Mouse (Mus musculus) forebrain, embryonic 16.5 days (tissue): Measurements from ENCODE around the gene Tcerg1l. TPM values are rescaled to one million over a fixed set of nuclear protein-coding genes. Genes with fewer than 3 reads are reported as not detected.

Experiments
- ATAC-seq: fragments of 200-750 bp; cut with Nextera tagmentation; 2 replicates; pipeline ENCODE4 v1.8.0; 2017; ENCODE audit warnings: mild to moderate bottlenecking, moderate library complexity
- H3K27ac ChIP-seq: fragments of 300-500 bp; sonication (generic); 2 replicates; pipeline ENCODE4 v1.5.1; 2014; ENCODE audit warnings: low read length, control low read depth
- H3K27me3 ChIP-seq: fragments of 300-500 bp; sonication (generic); replicated peaks from 2 replicates; pipeline ENCODE4 v1.6.1; 2014; ENCODE audit warnings: low read length; ENCODE audit not compliant: control insufficient read depth, insufficient read depth
- H3K36me3 ChIP-seq: fragments of 300-500 bp; sonication (generic); 2 replicates; pipeline ENCODE4 v1.6.1; 2014; ENCODE audit not compliant: control insufficient read depth, insufficient read depth
- H3K4me1 ChIP-seq: fragments of 300-500 bp; sonication (generic); replicated peaks from 2 replicates; pipeline ENCODE4 v1.6.1; 2014; ENCODE audit warnings: low read length; ENCODE audit not compliant: control insufficient read depth, insufficient read depth
- H3K4me2 ChIP-seq: fragments of 300-500 bp; sonication (generic); 2 replicates; pipeline ENCODE4 v1.6.1; 2014; ENCODE audit warnings: mild to moderate bottlenecking, low read length, control low read depth
- H3K4me3 ChIP-seq: fragments of 300-500 bp; sonication (generic); replicated peaks from 2 replicates; pipeline ENCODE4 v1.5.1; 2014; ENCODE audit warnings: mild to moderate bottlenecking, low read length, control low read depth
- H3K9ac ChIP-seq: fragments of 300-500 bp; sonication (generic); replicated peaks from 2 replicates; pipeline ENCODE4 v1.6.1; 2014; ENCODE audit warnings: low read depth, low read length, control low read depth
- H3K9me3 ChIP-seq: fragments of 300-500 bp; sonication (generic); 2 replicates; pipeline ENCODE4 v1.6.1; 2016; ENCODE audit warnings: low read length; ENCODE audit not compliant: control insufficient read depth
- WGBS: fragments of 180-500 bp; shearing (Covaris S2); extraction: QIAGEN DNeasy Blood & Tissue Kit; methylation state at CpG from one replicate; pipeline ENCODE4 v1.1.7; 2014; 5-methylcytosine and 5-hydroxymethylcytosine counted together
- polyA plus RNA-seq: library from polyadenylated mRNA; unstranded; fragments of >200 nt; fragmentation: Nextera tagmentation; extraction: Ambion mirVana; gene quantifications from 2 replicates; pipeline ENCODE4 v1.2.1, GENCODE M21; 2015

Gene Tcerg1l
- polyA plus RNA-seq, 1 experiment from 2014 or later = 11.2 TPM

DNA sequence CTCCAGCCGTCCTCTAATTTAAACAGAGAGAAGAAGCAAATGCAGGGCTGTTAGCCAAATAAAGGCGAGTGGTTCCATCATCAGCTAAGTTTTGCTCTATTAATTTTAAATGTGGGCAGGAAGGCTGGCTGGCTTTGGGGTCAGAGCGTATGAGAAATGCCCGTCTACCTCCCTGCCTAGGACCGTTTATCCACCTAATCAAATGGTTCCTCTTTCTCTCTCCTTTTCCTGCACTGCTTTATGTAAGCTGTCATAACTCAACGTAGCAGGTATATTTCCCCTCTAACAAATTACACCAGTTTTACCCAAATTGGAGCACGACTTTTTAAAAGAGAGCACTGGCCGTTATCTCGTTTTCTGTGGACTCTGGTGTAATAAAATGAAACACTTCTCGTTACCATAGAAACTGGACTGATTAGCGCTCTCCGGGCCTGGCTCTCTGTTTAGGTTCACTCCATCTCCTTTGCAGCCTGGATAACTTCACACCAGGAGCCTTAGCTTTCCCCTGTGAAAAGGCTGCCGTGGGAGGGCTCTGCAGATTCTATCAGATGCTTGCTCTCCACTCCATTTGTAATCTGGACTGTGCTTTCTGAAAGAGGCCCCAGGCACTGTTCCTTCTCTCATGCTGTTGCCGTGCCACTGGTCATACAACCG lies 182.2 kb downstream of the Tcerg1l start:
- no peak overlapping the region for H3K4me3 ChIP-seq
- H3K9ac ChIP-seq = no peak overlapping the region
- H3K4me1 ChIP-seq = peaks cover 9% of the 10 kb centered on the region
- H3K27ac ChIP-seq = no peak overlapping the region
- H3K4me2 ChIP-seq = no peak overlapping the region
- H3K27me3 ChIP-seq = no peaks in the 10 kb centered on the region
- WGBS = 24% methylated on average over 15 of the region's 15 CpGs
- no peaks in the 10 kb centered on the region for H3K36me3 ChIP-seq
- H3K9me3 ChIP-seq = no peaks in the 10 kb centered on the region
- peak; percentile 49; the same call in 1 of the 2 replicates for ATAC-seq

DNA sequence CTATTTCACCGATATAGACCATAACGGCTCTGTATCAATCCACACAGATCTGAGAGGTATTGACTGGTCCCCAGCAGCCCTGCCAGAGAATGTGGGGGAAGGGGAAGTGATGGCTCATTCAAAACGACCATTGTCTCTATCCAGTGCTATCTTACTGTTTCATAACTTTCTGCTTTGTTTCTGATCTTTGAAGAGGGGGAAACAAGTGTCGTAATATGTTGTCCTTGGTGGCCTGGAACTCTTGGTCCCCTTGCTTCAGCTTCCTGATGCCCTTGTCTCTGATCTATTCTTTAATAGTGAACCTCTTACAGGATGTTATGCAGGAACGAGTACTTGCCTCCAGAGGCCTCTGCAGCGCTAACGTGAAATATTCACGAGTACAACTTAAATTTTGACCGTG lies 182.8 kb downstream of the Tcerg1l start:
- Histone ChIP-seq H3K27ac (no peak overlapping the region), H3K9me3 (no peaks in the 10 kb centered on the region), H3K9ac (no peak overlapping the region), H3K4me1 (peaks cover 9% of the 10 kb centered on the region), H3K27me3 (no peaks in the 10 kb centered on the region), H3K36me3 (no peaks in the 10 kb centered on the region), H3K4me3 (no peak overlapping the region), H3K4me2 (no peak overlapping the region)
- 73% methylated on average over 9 of the region's 9 CpGs for WGBS
- ATAC-seq = no peak

DNA sequence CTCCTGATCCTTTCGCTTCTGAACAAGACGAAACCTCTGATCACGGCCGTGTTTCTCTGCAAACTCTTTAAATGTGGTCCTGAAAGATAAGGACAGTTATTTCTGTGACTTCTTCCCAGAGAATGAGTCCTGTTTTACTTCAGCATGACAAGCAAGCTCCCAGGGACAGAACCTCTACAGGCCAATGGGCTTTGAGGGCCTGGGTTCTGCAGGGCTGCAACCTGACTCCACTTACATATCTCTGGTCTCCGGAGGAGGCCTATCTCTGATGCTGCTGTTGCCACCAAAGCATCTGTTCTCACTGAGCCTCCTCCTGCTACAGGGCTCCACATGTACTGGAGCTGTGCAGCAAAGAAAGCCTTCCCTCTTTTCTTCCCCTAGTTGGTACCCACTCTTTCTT lies 187.8 kb downstream of the Tcerg1l start:
- Histone ChIP-seq H3K27ac (no peak overlapping the region), H3K9ac (no peak overlapping the region), H3K36me3 (no peaks in the 10 kb centered on the region), H3K4me1 (no peaks in the 10 kb centered on the region), H3K4me2 (no peak overlapping the region), H3K9me3 (no peaks in the 10 kb centered on the region), H3K4me3 (no peak overlapping the region), H3K27me3 (no peaks in the 10 kb centered on the region)
- ATAC-seq = no peak
- 83% methylated on average over 5 of the region's 5 CpGs for WGBS

DNA sequence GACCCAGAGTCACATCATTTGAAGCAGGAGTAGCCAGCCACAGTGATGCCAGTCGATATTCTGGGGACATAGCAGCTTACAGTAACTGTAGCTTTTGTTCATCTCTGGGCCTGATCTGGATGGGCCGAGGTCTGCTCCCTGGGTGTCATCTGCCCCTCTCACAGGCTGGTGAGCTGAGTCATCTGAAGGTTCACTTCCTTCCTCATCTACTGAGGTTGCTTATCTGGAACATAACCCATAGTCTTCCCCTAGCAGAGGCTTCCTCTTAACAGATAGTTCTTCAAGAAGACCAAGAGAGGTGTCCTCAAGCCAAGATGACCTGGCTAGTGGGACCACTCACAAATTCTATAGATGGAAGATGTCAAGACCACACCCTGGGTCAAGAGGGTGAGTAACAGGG lies 192.4 kb downstream of the Tcerg1l start:
- 87% methylated on average over 2 of the region's 2 CpGs for WGBS
- Histone ChIP-seq H3K36me3 (no peaks in the 10 kb centered on the region), H3K27ac (no peak overlapping the region), H3K9ac (no peak overlapping the region), H3K4me2 (no peak overlapping the region), H3K27me3 (no peaks in the 10 kb centered on the region), H3K4me1 (no peaks in the 10 kb centered on the region), H3K9me3 (no peaks in the 10 kb centered on the region), H3K4me3 (no peak overlapping the region)
- no peak for ATAC-seq

DNA sequence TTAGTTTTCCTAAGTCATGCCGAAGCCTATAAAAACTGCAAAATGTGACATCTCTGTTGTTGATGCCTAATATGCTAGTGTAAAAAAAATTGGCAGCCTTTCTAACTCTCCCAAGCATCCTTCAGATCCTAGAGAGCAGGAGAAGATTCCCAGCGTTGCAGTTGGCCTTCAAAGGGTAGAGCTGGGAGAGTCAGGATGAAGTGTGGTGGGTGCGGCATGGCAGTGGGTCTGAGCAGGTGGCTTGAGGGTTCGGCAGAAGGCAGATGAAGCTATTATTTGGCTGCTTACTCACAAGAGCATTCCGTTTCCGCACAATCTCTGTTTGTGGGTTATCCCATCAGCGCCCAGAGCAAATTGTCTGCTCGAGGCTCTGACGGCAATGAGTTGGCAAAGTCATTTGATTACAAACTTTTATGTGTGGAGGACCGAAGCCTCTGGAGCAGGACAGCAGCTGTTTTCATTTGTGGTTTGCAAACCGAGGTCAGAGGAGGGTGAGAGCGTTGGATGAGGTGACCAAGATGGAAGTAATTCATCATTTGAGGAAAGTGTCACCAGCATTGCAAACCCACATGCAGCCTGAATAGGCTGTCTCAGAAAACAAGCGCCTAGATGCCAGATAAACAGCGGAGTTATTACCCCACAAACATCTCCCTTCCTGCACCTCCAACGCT lies 195.2 kb downstream of the Tcerg1l start:
- 90% methylated on average over 15 of the region's 15 CpGs for WGBS
- H3K4me2 ChIP-seq = no peak overlapping the region
- no peak overlapping the region for H3K9ac ChIP-seq
- ATAC-seq = no peak
- H3K27ac ChIP-seq = no peak overlapping the region
- no peaks in the 10 kb centered on the region for H3K36me3 ChIP-seq
- no peaks in the 10 kb centered on the region for H3K9me3 ChIP-seq
- no peaks in the 10 kb centered on the region for H3K27me3 ChIP-seq
- no peak overlapping the region for H3K4me3 ChIP-seq
- no peaks in the 10 kb centered on the region for H3K4me1 ChIP-seq

DNA sequence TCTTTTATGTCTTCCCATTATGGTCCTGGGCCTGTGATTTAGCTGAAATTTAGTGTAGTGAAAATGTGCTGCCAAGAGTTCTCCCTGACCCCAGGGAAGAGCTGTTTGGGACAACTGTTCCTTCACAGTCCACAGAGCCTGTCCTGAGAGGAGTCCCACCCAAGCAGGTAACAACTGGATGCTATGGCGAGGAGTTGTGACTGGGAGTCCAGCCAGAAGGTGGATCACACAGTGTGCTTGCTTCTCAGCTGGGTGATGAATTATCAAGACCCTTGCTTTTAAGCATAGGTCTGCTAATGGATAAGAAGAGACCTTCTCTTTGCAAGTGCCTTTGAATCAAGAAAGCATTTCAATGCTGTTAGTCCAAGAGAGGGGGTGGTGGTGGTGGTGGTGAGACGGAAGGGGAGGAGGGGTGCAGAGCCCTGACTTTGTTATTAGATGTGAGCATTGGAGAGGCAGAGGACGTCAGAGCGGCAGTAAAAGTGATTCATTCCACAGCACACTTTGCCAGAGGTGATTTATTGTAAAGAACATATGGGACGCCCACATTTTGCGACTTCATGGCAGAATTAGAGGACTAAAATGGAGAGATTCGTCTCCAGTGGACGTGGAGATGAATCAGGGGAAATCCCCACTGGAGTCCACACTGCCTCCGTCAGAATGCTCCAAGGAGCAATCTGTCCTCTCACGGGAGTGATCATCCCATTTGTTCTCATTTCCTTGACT lies 198.0 kb downstream of the Tcerg1l start:
- no peak overlapping the region for H3K4me3 ChIP-seq
- no peaks in the 10 kb centered on the region for H3K4me1 ChIP-seq
- no peaks in the 10 kb centered on the region for H3K36me3 ChIP-seq
- H3K9ac ChIP-seq = no peak overlapping the region
- WGBS = 79% methylated on average over 10 of the region's 10 CpGs
- H3K9me3 ChIP-seq = no peaks in the 10 kb centered on the region
- H3K27me3 ChIP-seq = no peaks in the 10 kb centered on the region
- no peak for ATAC-seq
- H3K27ac ChIP-seq = no peak overlapping the region
- no peak overlapping the region for H3K4me2 ChIP-seq

DNA sequence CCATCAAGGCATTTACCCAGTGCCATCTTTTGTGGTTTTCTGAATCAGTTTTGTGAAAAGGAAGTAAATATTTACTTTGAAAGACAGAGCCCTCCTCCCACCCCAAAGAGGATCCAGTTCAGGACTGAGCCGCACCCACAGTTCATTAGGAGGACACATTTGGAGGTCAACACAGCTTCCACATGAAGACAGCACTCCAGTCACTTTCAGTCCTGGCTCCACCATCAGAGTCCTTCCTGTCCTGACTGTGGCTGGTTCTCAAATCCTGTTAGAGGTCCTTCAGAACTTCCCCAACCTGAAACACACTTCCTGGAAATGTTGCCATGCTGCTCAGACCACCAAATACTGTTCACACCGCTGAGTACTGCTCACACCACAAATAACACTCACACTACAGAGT lies 201.4 kb downstream of the Tcerg1l start:
- 86% methylated on average over 2 of the region's 2 CpGs for WGBS
- ATAC-seq = no peak
- no peak overlapping the region for H3K9ac ChIP-seq

DNA sequence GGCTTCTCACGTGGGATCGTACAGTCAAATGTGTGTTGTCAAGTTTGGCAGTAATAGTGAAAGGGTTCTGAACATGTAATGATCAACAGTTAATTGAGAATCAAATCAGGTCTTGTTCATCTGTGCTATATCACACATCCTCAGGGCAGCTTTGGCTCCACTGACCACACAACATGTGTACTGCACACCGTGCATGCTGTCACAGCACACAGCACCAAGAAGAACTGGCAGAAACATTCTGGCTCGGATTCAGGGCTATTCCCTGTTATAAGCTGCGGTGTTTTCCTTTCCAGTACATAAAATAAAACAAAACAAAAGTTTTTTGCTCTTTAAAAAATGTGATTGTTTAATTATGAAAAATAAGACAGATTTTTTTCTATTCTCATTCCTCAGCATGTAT lies 213.3 kb downstream of the Tcerg1l start:
- Histone ChIP-seq H3K9me3 (no peaks in the 10 kb centered on the region), H3K27me3 (no peaks in the 10 kb centered on the region), H3K4me3 (no peak overlapping the region), H3K27ac (no peak overlapping the region), H3K36me3 (no peaks in the 10 kb centered on the region), H3K9ac (no peak overlapping the region), H3K4me2 (no peak overlapping the region), H3K4me1 (peaks cover 13% of the 10 kb centered on the region)
- ATAC-seq = no peak
- 61% methylated on average over 5 of the region's 5 CpGs for WGBS

More for the DNA sequence above, 201.4 kb downstream of the Tcerg1l start:
- no peaks in the 10 kb centered on the region for H3K36me3 ChIP-seq
- H3K27ac ChIP-seq = no peak overlapping the region
- H3K9me3 ChIP-seq = no peaks in the 10 kb centered on the region
- no peaks in the 10 kb centered on the region for H3K27me3 ChIP-seq
- H3K4me1 ChIP-seq = no peaks in the 10 kb centered on the region
- H3K4me3 ChIP-seq = no peak overlapping the region
- no peak overlapping the region for H3K4me2 ChIP-seq

DNA sequence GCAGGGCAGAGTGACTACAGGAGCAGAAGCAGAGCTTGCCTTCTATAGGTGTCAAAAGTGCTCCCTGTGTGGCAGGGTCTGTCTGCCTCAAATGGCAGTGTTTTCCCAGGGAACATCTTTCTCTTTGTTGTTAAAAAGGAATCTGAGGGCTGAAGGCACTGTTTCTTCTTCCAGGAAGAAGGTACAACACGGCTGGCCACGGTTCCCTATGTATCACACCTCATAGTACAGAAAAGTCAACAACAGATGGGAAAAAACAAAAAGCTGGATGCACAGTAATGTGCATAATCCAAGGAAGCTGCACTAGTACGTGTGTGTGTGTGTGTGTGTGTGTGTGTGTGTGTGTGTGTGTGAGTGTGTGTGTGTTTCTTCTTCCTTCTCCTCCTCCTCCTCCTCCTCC lies 215.3 kb downstream of the Tcerg1l start:
- Histone ChIP-seq H3K27me3 (no peaks in the 10 kb centered on the region), H3K4me2 (no peak overlapping the region), H3K9me3 (no peaks in the 10 kb centered on the region), H3K4me1 (peaks cover 13% of the 10 kb centered on the region), H3K4me3 (no peak overlapping the region), H3K27ac (no peak overlapping the region), H3K9ac (no peak overlapping the region), H3K36me3 (no peaks in the 10 kb centered on the region)
- no peak for ATAC-seq
- WGBS = 36% methylated on average over 3 of the region's 3 CpGs
